Mouse (Mus musculus) kidney, adult 2 months (tissue): ENCODE data around the gene 2300002M23Rik. TPM values are rescaled to one million over a fixed set of nuclear protein-coding genes. Genes with fewer than 3 reads are reported as not detected.

Experiments used
- DNase-seq: peaks from one replicate; pipeline ENCODE4 v3.0.0; 2021
- H3K27ac ChIP-seq: fragments of 200-500 bp; 2 replicates; pipeline ENCODE4 v1.5.1; 2012; ENCODE audit warnings: low read depth, low read length, control low read depth, inconsistent platforms; ENCODE audit not compliant: insufficient read depth
- H3K27me3 ChIP-seq: fragments of 200-500 bp; replicated peaks from 2 replicates; pipeline ENCODE4 v1.6.1; 2012; ENCODE audit warnings: mild to moderate bottlenecking, moderate library complexity, low read length, inconsistent platforms; ENCODE audit not compliant: control insufficient read depth, insufficient read depth
- H3K36me3 ChIP-seq: fragments of 200-500 bp; 2 replicates; pipeline ENCODE4 v1.6.1; 2012; ENCODE audit warnings: mild to moderate bottlenecking, moderate library complexity, low read length, inconsistent platforms; ENCODE audit not compliant: control insufficient read depth, insufficient read depth
- H3K4me1 ChIP-seq: fragments of 200-500 bp; 2 replicates; pipeline ENCODE4 v1.6.1; 2011; ENCODE audit warnings: low read length; ENCODE audit not compliant: control insufficient read depth, insufficient read depth
- H3K4me3 ChIP-seq: fragments of 200-500 bp; 2 replicates; pipeline ENCODE4 v1.5.1; 2011; ENCODE audit warnings: mild to moderate bottlenecking, low read depth, low read length, control low read depth; ENCODE audit not compliant: insufficient read depth
- CTCF ChIP-seq: fragments of 200-500 bp; conservative IDR thresholded peaks from 2 replicates; pipeline ENCODE4 v1.5.1; 2011; ENCODE audit warnings: low read depth, mild to moderate bottlenecking, control low read depth, low read length, moderate library complexity, mixed read lengths; ENCODE audit not compliant: insufficient read depth, insufficient read length
- POLR2A ChIP-seq: fragments of 200-500 bp; IDR thresholded peaks from one replicate; pipeline ENCODE4 v1.6.1; 2011; ENCODE audit warnings: low read depth, low read length, control low read depth
- WGBS: fragments of 180-500 bp; shearing (Covaris S2); methylation state at CpG from one replicate; pipeline ENCODE4 v1.1.7; 2018; 5-methylcytosine and 5-hydroxymethylcytosine counted together
- polyA plus RNA-seq: library from polyadenylated mRNA; depleted of rRNA; stranded (reverse); fragments of >200 nt; gene quantifications from 2 replicates; pipeline ENCODE4 v1.2.3, GENCODE M21; 2012

The 2300002M23Rik gene
- polyA plus RNA-seq, 1 experiment: 0.08 TPM

DNA sequence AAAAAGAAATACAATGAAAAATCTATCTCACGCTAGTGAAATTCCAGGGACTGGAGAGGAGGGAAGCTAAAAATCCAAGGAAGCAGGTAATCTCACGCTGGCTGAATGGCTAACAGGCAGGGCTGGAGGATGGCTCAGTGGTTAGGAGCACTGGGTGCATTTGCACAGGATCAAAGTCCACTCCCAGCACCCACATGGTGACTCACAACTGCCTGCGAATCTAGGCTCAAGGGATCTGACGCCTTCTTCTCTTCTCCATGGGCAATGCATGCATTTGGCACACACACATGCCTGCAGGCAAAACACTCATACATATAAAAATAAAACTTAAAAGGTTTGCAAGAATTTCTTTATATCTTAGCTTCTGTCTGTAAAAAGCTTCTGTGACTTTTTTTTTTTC is 29.8 kb upstream of the 2300002M23Rik start:
- DNase-seq: no peak
- Histone ChIP-seq H3K4me1 (no peaks in the 10 kb centered on the region), H3K27me3 (no peaks in the 10 kb centered on the region), H3K4me3 (no peak overlapping the region), H3K27ac (no peak overlapping the region), H3K36me3 (no peaks in the 10 kb centered on the region)
- 78% methylated on average over 4 of the region's 4 CpGs for WGBS
- no peak for TF ChIP-seq CTCF
- TF ChIP-seq POLR2A: no peak

DNA sequence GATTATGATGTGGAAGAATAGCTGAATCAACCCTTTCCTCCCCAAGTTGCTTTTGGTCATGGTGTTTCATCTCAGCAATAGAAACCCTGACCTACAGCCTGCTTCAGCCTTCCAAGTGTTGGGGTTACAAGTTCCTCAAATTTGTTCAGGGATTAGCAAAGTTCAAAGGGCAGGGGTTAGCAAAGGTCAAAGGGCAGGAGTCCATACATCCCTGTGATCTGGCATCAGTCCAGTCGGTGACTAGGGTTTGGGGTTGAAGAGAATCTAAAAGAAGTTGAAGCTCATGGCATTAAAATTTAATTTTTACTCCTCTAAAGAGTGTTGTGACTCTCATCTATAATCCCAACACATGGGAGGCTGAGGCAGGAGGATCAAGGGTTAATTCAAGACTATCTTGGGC is 28.8 kb upstream of the 2300002M23Rik start:
- TF ChIP-seq POLR2A (no peak), CTCF (no peak)
- Histone ChIP-seq H3K27ac (no peak overlapping the region), H3K4me3 (no peak overlapping the region), H3K4me1 (no peaks in the 10 kb centered on the region), H3K27me3 (no peaks in the 10 kb centered on the region), H3K36me3 (no peaks in the 10 kb centered on the region)
- no peak for DNase-seq
- 85% methylated on average over 1 of the region's 1 CpGs for whole genome bisulfite sequencing

- Histone ChIP-seq H3K27ac (no peak overlapping the region), H3K4me3 (no peak overlapping the region), H3K4me1 (no peaks in the 10 kb centered on the region), H3K36me3 (no peaks in the 10 kb centered on the region), H3K27me3 (no peaks in the 10 kb centered on the region)
- WGBS: 63% methylated on average over 10 of the region's 10 CpGs
- TF ChIP-seq CTCF (no peak), POLR2A (no peak)
- DNase-seq: no peak
Measured at GRCm38 (mm10) chr17:35539540-35539939, 27.7 kb upstream of the 2300002M23Rik start.

- no peak for TF ChIP-seq POLR2A
- TF ChIP-seq CTCF: no peak
- WGBS: 89% methylated on average over 15 of the region's 15 CpGs
Measured at GRCm38 (mm10) chr17:35542761-35543411, 24.4 kb upstream of the 2300002M23Rik start.

DNA sequence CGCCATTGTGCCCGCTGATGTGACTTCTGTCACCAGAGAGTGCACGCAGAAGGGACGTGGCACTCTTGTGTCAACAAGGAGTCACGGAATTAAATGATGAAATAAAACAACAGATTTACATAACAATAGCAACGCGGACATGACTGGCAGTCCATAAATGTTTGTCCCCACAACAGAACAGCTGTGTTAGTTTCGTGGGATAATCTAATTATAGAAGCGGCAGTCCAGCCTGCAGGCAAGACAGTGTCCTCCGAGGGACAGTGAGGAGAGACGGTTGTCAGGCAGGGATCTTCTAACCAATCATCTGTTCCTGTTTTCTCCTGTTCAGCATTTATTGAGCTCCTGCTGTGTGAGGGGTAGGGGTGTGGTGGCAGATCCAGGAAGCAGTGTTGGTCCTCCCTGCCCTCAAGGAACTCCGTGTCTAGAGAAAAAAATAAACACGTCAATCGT is 23.8 kb upstream of the 2300002M23Rik start:
- H3K27me3 ChIP-seq: no peaks in the 10 kb centered on the region
- H3K4me3 ChIP-seq: no peak overlapping the region
- no peaks in the 10 kb centered on the region for H3K4me1 ChIP-seq
- WGBS: 53% methylated on average over 14 of the region's 14 CpGs
- H3K36me3 ChIP-seq: no peaks in the 10 kb centered on the region
- DNase-seq: no peak
- TF ChIP-seq POLR2A (no peak), CTCF (no peak)
- no peak overlapping the region for H3K27ac ChIP-seq

More at GRCm38 (mm10) chr17:35542761-35543411, 24.4 kb upstream of the 2300002M23Rik start:
- Histone ChIP-seq H3K36me3 (no peaks in the 10 kb centered on the region), H3K4me3 (no peak overlapping the region), H3K27ac (no peak overlapping the region), H3K4me1 (no peaks in the 10 kb centered on the region), H3K27me3 (no peaks in the 10 kb centered on the region)
- DNase-seq: no peak

DNA sequence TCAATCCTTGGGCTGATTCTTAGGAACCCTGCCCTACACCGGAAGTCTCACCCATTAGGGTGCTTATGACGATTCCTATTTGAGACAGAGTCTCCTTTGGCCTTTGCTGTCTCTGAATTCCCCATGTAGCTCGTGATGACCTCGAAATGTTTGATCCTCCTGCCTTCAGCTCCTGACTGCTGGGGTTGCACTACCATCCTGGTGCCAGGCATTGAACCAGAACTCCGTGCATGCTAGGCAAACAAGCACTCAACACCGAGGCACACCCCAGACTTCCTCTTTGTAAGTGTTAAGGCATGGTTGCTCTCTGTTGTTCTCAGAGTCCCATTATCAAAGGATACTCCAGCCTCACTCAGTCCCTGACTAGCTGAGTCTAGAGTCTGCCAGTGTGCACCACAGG is 23.2 kb upstream of the 2300002M23Rik start:
- 64% methylated on average over 6 of the region's 6 CpGs for WGBS
- H3K4me3 ChIP-seq: no peak overlapping the region
- DNase-seq: no peak
- no peaks in the 10 kb centered on the region for H3K4me1 ChIP-seq
- H3K36me3 ChIP-seq: no peaks in the 10 kb centered on the region
- H3K27me3 ChIP-seq: no peaks in the 10 kb centered on the region
- TF ChIP-seq POLR2A (no peak), CTCF (no peak)
- H3K27ac ChIP-seq: no peak overlapping the region

GRCm38 (mm10) chr17:35544680-35545079 is 22.6 kb upstream of the 2300002M23Rik start:
- TF ChIP-seq CTCF: peak; percentile 66
- no peak for TF ChIP-seq POLR2A
- H3K36me3 ChIP-seq: no peaks in the 10 kb centered on the region
- H3K27me3 ChIP-seq: no peaks in the 10 kb centered on the region
- no peak overlapping the region for H3K4me3 ChIP-seq
- 0 out of 2 replicates have a peak, but pooled peaks cover 4% of the 10 kb centered on the region for H3K4me1 ChIP-seq
- DNase-seq: peak; percentile 59
- no peak overlapping the region for H3K27ac ChIP-seq
- WGBS: 34% methylated on average over 6 of the region's 6 CpGs
